Mouse (Mus musculus) ES-Bruce4 (cell line): ENCODE measurements around the gene Oprm1. TPM values are rescaled to one million over a fixed set of nuclear protein-coding genes. Genes with fewer than 3 reads are reported as not detected.

Source experiments
- H3K27ac ChIP-seq: 2 replicates; pipeline ENCODE4 v1.5.1; 2012; ENCODE audit warnings: low read length, inconsistent platforms; ENCODE audit not compliant: insufficient read depth
- H3K27me3 ChIP-seq: 2 replicates; pipeline ENCODE4 v1.6.1; 2012; ENCODE audit warnings: mild to moderate bottlenecking, low read length, inconsistent platforms; ENCODE audit not compliant: control insufficient read depth, poor library complexity, insufficient read depth, severe bottlenecking
- H3K36me3 ChIP-seq: 2 replicates; pipeline ENCODE4 v1.6.1; 2012; ENCODE audit warnings: inconsistent platforms, mild to moderate bottlenecking, low read length, moderate library complexity; ENCODE audit not compliant: control insufficient read depth, poor library complexity, insufficient read depth, severe bottlenecking
- H3K4me1 ChIP-seq: one replicate; pipeline ENCODE4 v1.8.1; 2011; ENCODE audit warnings: low read length; ENCODE audit not compliant: control insufficient read depth, insufficient read depth
- H3K4me3 ChIP-seq: 2 replicates; pipeline ENCODE4 v1.5.1; 2011; ENCODE audit warnings: low read depth, mild to moderate bottlenecking, low read length
- H3K9ac ChIP-seq: 2 replicates; pipeline ENCODE4 v1.6.1; 2012; ENCODE audit warnings: low read depth, mild to moderate bottlenecking, inconsistent platforms; ENCODE audit not compliant: poor library complexity, severe bottlenecking
- H3K9me3 ChIP-seq: replicated peaks from 2 replicates; pipeline ENCODE4 v1.6.1; 2012; ENCODE audit warnings: mild to moderate bottlenecking, low read length, inconsistent platforms; ENCODE audit not compliant: control insufficient read depth, poor library complexity, insufficient read depth, severe bottlenecking
- CTCF ChIP-seq: IDR thresholded peaks from one replicate; pipeline ENCODE4 v1.8.1; 2011; ENCODE audit warnings: low read depth, low read length
- EP300 ChIP-seq: IDR thresholded peaks from 2 replicates; pipeline ENCODE4 v1.6.1; 2011; ENCODE audit warnings: low read depth, low read length; ENCODE audit not compliant: insufficient read depth
- POLR2A ChIP-seq: IDR thresholded peaks from one replicate; pipeline ENCODE4 v1.8.1; 2011; ENCODE audit warnings: low read length; ENCODE audit not compliant: insufficient read depth
- polyA plus RNA-seq: library from polyadenylated mRNA; stranded (reverse); fragments of >200 nt; gene quantifications from 2 replicates; pipeline ENCODE4 v1.2.4, GENCODE M21; 2011; ENCODE audit warnings: low read depth; ENCODE audit not compliant: missing spikeins, insufficient read depth, insufficient read length

Oprm1 gene
- polyA plus RNA-seq, 1 experiment = not detected

DNA sequence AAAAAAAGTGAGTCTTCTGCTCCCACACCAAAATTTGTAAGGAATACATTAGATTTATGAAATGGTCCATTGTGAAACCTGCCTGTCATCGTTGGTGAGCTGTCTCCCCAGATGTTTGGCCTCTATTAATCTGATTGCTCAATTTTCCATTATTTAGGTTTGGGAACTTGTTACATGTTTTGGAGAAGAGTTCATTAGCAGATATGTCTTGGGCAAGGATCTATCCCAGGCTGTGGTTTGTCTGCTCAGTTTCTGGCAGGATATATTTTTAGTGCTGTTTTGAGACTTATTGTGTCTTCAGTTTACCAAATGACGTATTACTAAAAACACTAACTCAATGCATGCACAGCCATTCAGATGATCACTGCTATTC, 289.6 kb downstream of the Oprm1 start:
- no peak overlapping the region for H3K4me3 ChIP-seq
- H3K27ac ChIP-seq = no peak overlapping the region
- H3K36me3 ChIP-seq = no peaks in the 10 kb centered on the region
- H3K27me3 ChIP-seq = no peaks in the 10 kb centered on the region
- no peaks in the 10 kb centered on the region for H3K9me3 ChIP-seq
- H3K9ac ChIP-seq = no peak overlapping the region
- no peak for TF ChIP-seq EP300
- TF ChIP-seq POLR2A = no peak
- no peak for TF ChIP-seq CTCF
- H3K4me1 ChIP-seq = no peaks in the 10 kb centered on the region

DNA sequence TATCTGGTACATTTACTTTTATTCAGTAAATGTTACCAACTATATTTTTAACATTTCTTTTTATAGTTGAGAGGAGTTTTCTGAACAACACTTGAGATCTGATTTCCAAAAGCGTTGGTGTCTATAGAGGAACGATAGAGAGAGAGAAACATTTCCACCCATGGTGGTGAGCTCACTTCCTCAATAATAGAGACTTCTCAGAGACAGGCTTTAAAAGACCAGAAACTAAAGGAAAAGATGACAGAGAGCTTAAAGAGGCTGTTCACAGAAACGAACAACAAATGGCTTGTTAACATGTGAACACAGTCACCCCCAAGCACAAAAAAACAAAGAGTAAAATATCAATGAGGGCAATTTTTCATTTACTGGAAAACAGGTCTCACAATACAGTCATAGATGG, 291.6 kb downstream of the Oprm1 start:
- no peaks in the 10 kb centered on the region for H3K27me3 ChIP-seq
- no peaks in the 10 kb centered on the region for H3K36me3 ChIP-seq
- no peak overlapping the region for H3K4me3 ChIP-seq
- H3K9ac ChIP-seq = no peak overlapping the region
- TF ChIP-seq POLR2A = no peak
- no peaks in the 10 kb centered on the region for H3K4me1 ChIP-seq
- no peaks in the 10 kb centered on the region for H3K9me3 ChIP-seq
- no peak overlapping the region for H3K27ac ChIP-seq

DNA sequence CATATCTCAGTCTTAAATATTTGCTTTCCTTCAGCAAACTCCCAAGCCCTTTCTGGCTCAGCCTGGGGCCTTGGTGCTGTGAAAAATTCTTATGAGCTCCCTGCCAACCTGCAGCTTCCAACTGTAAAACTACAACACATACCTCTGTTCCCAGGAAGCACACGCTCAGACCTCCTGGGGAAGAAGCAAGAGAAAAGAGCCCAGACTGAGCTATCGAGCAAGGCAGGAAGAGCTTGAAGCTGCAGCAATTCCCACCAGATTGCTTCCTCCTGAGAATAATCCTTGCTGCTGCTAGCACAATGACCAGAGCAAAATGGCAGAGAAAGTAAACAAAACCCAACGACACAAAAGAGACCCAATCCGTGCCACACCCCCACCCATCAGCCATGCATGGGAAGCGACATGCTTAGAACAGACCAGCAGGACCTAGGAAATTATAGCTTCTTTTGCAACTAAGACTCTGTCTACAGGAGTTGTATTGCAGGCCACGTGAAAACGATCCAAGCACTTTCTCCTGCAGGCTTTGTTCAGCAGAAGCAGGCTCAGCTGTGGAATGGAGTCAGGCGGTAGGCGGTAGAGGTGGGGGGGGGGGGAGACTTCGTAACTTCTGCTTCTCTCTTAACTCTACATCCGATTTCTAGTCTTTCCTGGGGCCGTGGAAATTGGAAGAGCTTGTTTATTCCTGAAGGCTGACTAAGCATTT, 294.2 kb downstream of the Oprm1 start, which contains the start of gene Ipcef1:
TSS of gene Ipcef1 (minus strand) at position 164 of the 703 bp plus-strand sequence.
- no peaks in the 10 kb centered on the region for H3K4me1 ChIP-seq
- H3K36me3 ChIP-seq = no peaks in the 10 kb centered on the region
- H3K9me3 ChIP-seq = no peaks in the 10 kb centered on the region
- no peaks in the 10 kb centered on the region for H3K27me3 ChIP-seq
- TF ChIP-seq POLR2A (no peak), EP300 (no peak), CTCF (no peak)
- no peak within 1 kb of the TSS for H3K27ac ChIP-seq
- H3K9ac ChIP-seq = no peak within 1 kb of the TSS
- H3K4me3 ChIP-seq = no peak within 1 kb of the TSS

DNA sequence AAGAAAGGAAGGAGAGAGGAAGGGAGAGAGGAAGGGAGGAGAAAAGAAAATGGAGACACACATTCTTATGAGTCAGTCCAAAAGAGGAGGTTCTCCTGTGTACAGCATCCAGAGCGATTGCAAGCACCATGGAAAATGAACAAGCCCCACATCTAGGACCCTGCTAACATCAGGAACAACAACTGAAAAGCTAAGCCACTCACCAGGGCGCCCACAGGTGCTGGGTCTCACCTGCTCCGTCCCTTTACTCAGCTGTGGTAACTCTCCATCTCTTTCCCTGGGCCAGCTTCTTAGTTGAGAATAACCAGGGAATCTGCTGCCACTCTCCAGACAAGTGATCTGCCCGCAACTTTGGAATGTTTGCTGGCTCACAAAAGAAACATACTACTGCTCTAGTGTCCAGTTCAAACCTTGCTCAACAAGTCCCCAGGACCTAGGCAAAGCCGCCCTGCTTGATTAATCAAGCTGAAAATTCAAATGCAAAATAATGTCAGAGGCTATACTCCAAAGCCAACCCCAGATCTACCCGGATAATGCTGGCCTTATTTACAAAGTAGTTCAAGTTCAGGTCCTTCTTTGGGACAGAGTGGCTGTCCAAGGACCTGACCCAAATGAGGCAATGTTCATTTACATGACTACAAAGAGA, 296.4 kb downstream of the Oprm1 start:
- no peak overlapping the region for H3K27ac ChIP-seq
- no peak for TF ChIP-seq EP300
- TF ChIP-seq POLR2A = no peak
- no peak for TF ChIP-seq CTCF
- no peak overlapping the region for H3K9ac ChIP-seq
- H3K27me3 ChIP-seq = no peaks in the 10 kb centered on the region
- no peaks in the 10 kb centered on the region for H3K9me3 ChIP-seq
- no peaks in the 10 kb centered on the region for H3K4me1 ChIP-seq
- H3K4me3 ChIP-seq = no peak overlapping the region
- no peaks in the 10 kb centered on the region for H3K36me3 ChIP-seq

DNA sequence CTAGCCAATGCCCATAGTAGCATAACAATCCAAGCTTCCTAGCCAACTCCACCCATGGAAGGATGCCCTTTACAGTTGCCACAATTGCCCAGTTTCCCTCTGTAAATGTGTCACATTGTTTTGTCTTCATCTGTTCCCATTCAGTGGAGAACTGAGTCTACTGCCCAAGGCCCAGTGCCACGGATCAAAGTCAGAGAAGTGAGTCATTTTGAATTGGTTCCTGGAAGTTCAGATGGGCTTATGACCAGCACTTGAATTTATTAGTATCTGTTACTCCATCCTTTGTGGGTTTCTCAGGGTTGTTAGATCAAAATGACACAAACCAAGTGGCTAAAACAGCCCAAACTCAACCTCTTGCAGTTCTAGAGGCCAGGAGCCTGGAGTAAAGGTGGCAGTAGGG, 299.2 kb downstream of the Oprm1 start:
- H3K9me3 ChIP-seq = no peaks in the 10 kb centered on the region
- no peaks in the 10 kb centered on the region for H3K27me3 ChIP-seq
- H3K9ac ChIP-seq = no peak overlapping the region
- TF ChIP-seq POLR2A = no peak
- no peak for TF ChIP-seq CTCF
- no peak for TF ChIP-seq EP300
- no peak overlapping the region for H3K27ac ChIP-seq
- no peak overlapping the region for H3K4me3 ChIP-seq
- no peaks in the 10 kb centered on the region for H3K36me3 ChIP-seq
- H3K4me1 ChIP-seq = no peaks in the 10 kb centered on the region

DNA sequence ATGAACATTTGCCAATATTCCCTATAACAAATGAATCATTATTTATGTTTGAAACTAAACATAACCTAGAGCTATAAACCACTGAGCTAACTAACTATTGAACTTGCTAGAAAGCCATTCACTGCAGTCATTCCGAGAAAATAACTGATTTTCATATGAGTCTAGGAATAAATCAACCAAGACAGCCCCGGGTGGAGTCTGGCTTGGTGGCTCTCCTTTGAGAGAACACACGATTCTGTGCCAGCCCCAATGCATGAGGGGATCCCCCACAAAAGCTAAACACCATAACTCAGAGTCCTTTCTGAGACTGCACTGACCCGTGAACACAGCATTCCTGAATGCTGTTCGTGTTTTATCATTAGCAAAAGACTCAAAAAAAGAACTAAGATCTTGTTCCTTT, 302.0 kb downstream of the Oprm1 start:
- H3K4me3 ChIP-seq = no peak overlapping the region
- H3K27me3 ChIP-seq = no peaks in the 10 kb centered on the region

More for the DNA sequence above, 302.0 kb downstream of the Oprm1 start:
- no peak overlapping the region for H3K27ac ChIP-seq
- no peak overlapping the region for H3K9ac ChIP-seq
- H3K9me3 ChIP-seq = no peaks in the 10 kb centered on the region; the same call in 1 of the 2 replicates
- TF ChIP-seq CTCF (no peak), EP300 (no peak), POLR2A (no peak)
- H3K36me3 ChIP-seq = no peaks in the 10 kb centered on the region
- no peaks in the 10 kb centered on the region for H3K4me1 ChIP-seq
